Mouse (Mus musculus): ENCODE results near the gene Slc2a9.

DNA sequence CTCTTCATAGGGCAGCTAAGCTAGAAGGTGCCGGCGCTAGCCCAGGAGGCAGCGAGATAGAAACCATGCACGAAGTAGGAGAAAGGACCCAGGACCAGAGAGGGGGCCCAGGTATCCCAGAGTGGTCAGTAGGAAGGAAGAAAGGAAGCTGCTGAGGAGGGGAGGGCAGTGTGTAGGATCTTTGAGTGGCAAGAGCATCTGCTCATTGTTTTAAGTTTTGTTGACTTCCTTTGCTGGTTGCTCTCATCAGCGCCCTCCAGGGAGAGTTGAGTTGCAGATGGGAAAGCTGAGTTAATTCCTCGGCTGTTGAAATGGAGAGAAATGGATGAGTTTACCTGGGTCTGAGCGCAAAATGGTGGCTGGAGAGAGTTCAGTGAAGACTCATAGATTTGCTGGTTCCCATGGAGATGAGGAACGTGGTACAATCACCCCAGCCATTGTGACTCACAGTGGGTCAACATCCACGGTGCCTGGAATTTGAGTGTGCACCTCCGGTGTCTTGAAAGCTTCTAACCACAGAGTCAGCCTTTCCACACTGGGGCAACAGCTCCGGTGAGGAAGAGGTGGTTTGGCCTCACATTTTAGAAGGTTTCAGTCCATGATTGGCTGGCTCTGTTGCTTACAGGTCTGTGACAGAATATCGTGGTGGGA, 201.1 kb downstream of the Slc2a9 start:
- TF ChIP-seq POLR2A (IDR thresholded peaks at IDR 0.05; ENCODE audit: low read depth, low read length), result no peak
- no peak for TF ChIP-seq CTCF (conservative IDR thresholded peaks at IDR 0.05; ENCODE audit: insufficient read depth, insufficient read length, low read depth, low read length)

Data from kidney, adult 2 months (tissue).